In genomic region chr5:108082380-108082779, GRCm38 (mm10) we compare ENCODE assay signal across 11 mouse cellular contexts. TPM values are rescaled to one million over a fixed set of nuclear protein-coding genes. Genes with fewer than 3 reads are reported as not detected.
DNase-seq lines count a peak whose midpoint lies in the region; TF ChIP-seq lines count a peak whose summit lies in the region.
"Had no signal": no experiment of that assay in that cellular context is flagged by ENCODE, and none has a peak within 500 bp of the region (broad histone marks: within the 10 kb centered on the region; RNA-seq: fewer than 3 reads in every experiment).

No protein-coding gene starts in this region.

- no peak for TF ChIP-seq CTCF in thymus, adult 2 months (IDR thresholded peaks at IDR 0.05; ENCODE audit: borderline replicate concordance, control insufficient read depth, extremely low read depth, insufficient read depth, low read length, poor library complexity)
- peak; percentile 18; the same call in 1 of the 2 replicates for TF ChIP-seq CTCF in lung, adult 2 months (IDR thresholded peaks at IDR 0.05; ENCODE audit: insufficient read depth, low read length)

- no peak overlapping the region for H3K4me3 ChIP-seq in thymus, adult 2 months (ENCODE audit: control insufficient read depth, insufficient read depth, low read length)
- H3K4me3 ChIP-seq in lung, adult 2 months (replicated peaks; ENCODE audit: extremely low read depth, low read depth, low read length): no peak overlapping the region
- H3K4me3 ChIP-seq: limb, embryonic 15.5 days had no signal

- H3K36me3 ChIP-seq in thymus, adult 2 months (ENCODE audit: control insufficient read depth, insufficient read depth, low read length): peaks cover 39% of the 10 kb centered on the region

- TF ChIP-seq POLR2A in thymus, adult 2 months (IDR thresholded peaks at IDR 0.05; ENCODE audit: control insufficient read depth, extremely low read depth, insufficient read depth, low read length, poor library complexity): no peak
- no peak for TF ChIP-seq POLR2A in lung, adult 2 months (IDR thresholded peaks at IDR 0.05; ENCODE audit: borderline replicate concordance, extremely low read depth, low read depth, low read length)

- no peak overlapping the region for H3K27ac ChIP-seq in thymus, adult 2 months (ENCODE audit: control insufficient read depth, insufficient read depth, low read length)
- H3K27ac ChIP-seq: limb, embryonic 15.5 days had no signal

- 38% methylated on average over 2 of the region's 2 CpGs for WGBS in thymus, adult 2 months
- WGBS in lung, adult 2 months: 38% methylated on average over 2 of the region's 2 CpGs

- peak; percentile 9 for DNase-seq in gastrocnemius, adult 18-20 months (ENCODE audit: low spot score)
- no peak for DNase-seq in gastrocnemius, postnatal 4 days (ENCODE audit: low spot score in 2 of 2)
- peak; percentile 31 for DNase-seq in thymus, adult 2 months
- no peak for DNase-seq in thymus, adult 18-20 months
- no peak for DNase-seq in lung, adult 2 months
- no peak for DNase-seq in frontal cortex, postnatal 14 days (ENCODE audit: low spot score in 2 of 2)
- no peak for DNase-seq in left cerebral cortex, adult 11 months (ENCODE audit: low spot score)
- DNase-seq in heart, adult 8-10 months (ENCODE audit: low spot score): no peak
- DNase-seq: gastrocnemius, postnatal 36 days; right cerebral cortex, postnatal 4 days had no signal

- no peaks in the 10 kb centered on the region for H3K27me3 ChIP-seq in thymus, adult 2 months (ENCODE audit: control insufficient read depth, insufficient read depth, low read length)
- H3K27me3 ChIP-seq: limb, embryonic 15.5 days had no signal

- H3K4me1 ChIP-seq in thymus, adult 2 months (replicated peaks; ENCODE audit: control insufficient read depth, insufficient read depth, low read length): no peaks in the 10 kb centered on the region
- no peaks in the 10 kb centered on the region for H3K4me1 ChIP-seq in lung, adult 2 months (ENCODE audit: control insufficient read depth, insufficient read depth, low read length)
- H3K4me1 ChIP-seq: limb, embryonic 15.5 days had no signal

RNA-seq across cellular contexts. Expression of gene Mtf2, which starts 16.9 kb away (rescaled TPM):
- total RNA-seq in gastrocnemius, adult 18-20 months (2021): 10 to 100 TPM; 11.7 to 13.0 TPM
- total RNA-seq in gastrocnemius, postnatal 4 days (2021): 10 to 100 TPM; 32.2 to 39.2 TPM
- polyA plus RNA-seq in thymus, adult 2 months (2012; rRNA removed): 56.0 and 58.9 TPM in 2 replicates
- polyA plus RNA-seq in lung, adult 2 months (2012; rRNA removed): 8.5 and 11.3 TPM in 2 replicates
- 10 to 100 TPM in 2 of 4 experiments, 1 to 10 TPM in 2; 9.6 to 13.5 (median 10.5) TPM for total RNA-seq in heart, adult 8-10 months (2022)

RNA-seq across cellular contexts. Expression of gene Tmed5, which starts 50.0 kb away (rescaled TPM):
- total RNA-seq in gastrocnemius, adult 18-20 months (2021): 10 to 100 TPM; 25.3 to 25.6 TPM
- total RNA-seq in gastrocnemius, postnatal 4 days (2021): 10 to 100 TPM; 17.3 to 20.3 TPM
- polyA plus RNA-seq in thymus, adult 2 months (2012; rRNA removed): 120 and 133 TPM in 2 replicates
- 87.2 and 108 TPM in 2 replicates for polyA plus RNA-seq in lung, adult 2 months (2012; rRNA removed)
- 10 to 100 TPM; 31.7 to 35.3 (median 32.7) TPM for total RNA-seq in heart, adult 8-10 months (2022)

RNA-seq across cellular contexts. Expression of gene Ccdc18, which starts 50.3 kb away (rescaled TPM):
- under 1 TPM in 1 of 2 experiments, not detected in 1; 0.17 TPM for total RNA-seq in gastrocnemius, adult 18-20 months (2021)
- 1 to 10 TPM; 2.2 to 2.6 TPM for total RNA-seq in gastrocnemius, postnatal 4 days (2021)
- polyA plus RNA-seq in thymus, adult 2 months (2012; rRNA removed): 0.43 and 0.59 TPM in 2 replicates
- 0.02 TPM in 1 of 2 replicates, not detected in the other for polyA plus RNA-seq in lung, adult 2 months (2012; rRNA removed)
- total RNA-seq in heart, adult 8-10 months (2022): under 1 TPM; 0.06 to 0.38 (median 0.22) TPM

Comparison
In these comparisons a context has a peak if more than half of its experiments do, and no peak if none do; other contexts are left out.
1. DNase-seq: peak in gastrocnemius, adult 18-20 months (single experiment) and thymus, adult 2 months (single experiment); none in gastrocnemius, postnatal 4 days (0 of 2), thymus, adult 18-20 months (0 of 2), lung, adult 2 months (single experiment), frontal cortex, postnatal 14 days (0 of 2), left cerebral cortex, adult 11 months (single experiment) and heart, adult 8-10 months (single experiment).